In genomic region chr5:115184726-115185125, GRCm38 (mm10) we compare ENCODE assay signal across 8 mouse cellular contexts. TPM values are rescaled to one million over a fixed set of nuclear protein-coding genes. Genes with fewer than 3 reads are reported as not detected.
DNase-seq lines count a peak whose midpoint lies in the region; ATAC-seq lines count a peak whose summit lies in the region.

No protein-coding gene starts in this region.

- no peak overlapping the region for H3K9ac ChIP-seq in intestine, embryonic 16.5 days (ENCODE audit: low read depth, low read length)
- no peak overlapping the region; the same call in 1 of the 2 replicates for H3K9ac ChIP-seq in midbrain, embryonic 15.5 days

- peaks cover 18% of the 10 kb centered on the region for H3K27me3 ChIP-seq in intestine, embryonic 16.5 days (replicated peaks; ENCODE audit: control insufficient read depth, insufficient read depth, low read length)
- peaks cover 5% of the 10 kb centered on the region for H3K27me3 ChIP-seq in midbrain, embryonic 15.5 days (replicated peaks)

- ATAC-seq in intestine, embryonic 16.5 days = no peak
- peak; percentile 45; the same call in 1 of the 2 replicates for ATAC-seq in midbrain, embryonic 15.5 days (replicated peaks)

- intact Hi-C loops in left cerebral cortex, postnatal 4 days (cut with DNase I) = no loop called here

- peak overlapping the region; percentile 20; the same call in 1 of the 2 replicates for H3K4me2 ChIP-seq in intestine, embryonic 16.5 days (ENCODE audit: low read depth, low read length)
- H3K4me2 ChIP-seq in midbrain, embryonic 15.5 days = peak overlapping the region; percentile 45

- 21% methylated on average over 15 of the region's 15 CpGs for WGBS in intestine, embryonic 16.5 days
- 14% methylated on average over 15 of the region's 15 CpGs for WGBS in midbrain, embryonic 15.5 days

- peaks cover 5% of the 10 kb centered on the region; the same call in 1 of the 2 replicates for H3K9me3 ChIP-seq in intestine, embryonic 16.5 days (ENCODE audit: control insufficient read depth, low read length)
- no peaks in the 10 kb centered on the region for H3K9me3 ChIP-seq in midbrain, embryonic 15.5 days

- no peaks in the 10 kb centered on the region for H3K36me3 ChIP-seq in intestine, embryonic 16.5 days (ENCODE audit: control insufficient read depth, insufficient read depth, low read length)
- no peaks in the 10 kb centered on the region for H3K36me3 ChIP-seq in midbrain, embryonic 15.5 days (replicated peaks)

- no peak overlapping the region for H3K27ac ChIP-seq in intestine, embryonic 16.5 days (ENCODE audit: low read length)
- H3K27ac ChIP-seq in midbrain, embryonic 15.5 days = peak overlapping the region; percentile 51

- peaks cover 23% of the 10 kb centered on the region for H3K4me1 ChIP-seq in intestine, embryonic 16.5 days (ENCODE audit: control insufficient read depth, insufficient read depth, low read length)
- peaks cover 29% of the 10 kb centered on the region for H3K4me1 ChIP-seq in midbrain, embryonic 15.5 days

- H3K4me3 ChIP-seq in intestine, embryonic 16.5 days (ENCODE audit: low read length) = no peak overlapping the region
- peak overlapping the region; percentile 25 for H3K4me3 ChIP-seq in midbrain, embryonic 15.5 days

- peak; percentile 71 for DNase-seq in left cerebral cortex, postnatal 4 days
- DNase-seq in left cerebral cortex, adult 8-10 months (ENCODE audit: low spot score in 2 of 2) = no peak
- DNase-seq in cerebellum, adult 8-10 months = peak; percentile 70
- DNase-seq in heart, adult 11 months = peak; percentile 98
- DNase-seq in T-cell, adult 2 months (ENCODE audit: low spot score) = no peak
- DNase-seq in ovary, postnatal 10 days (ENCODE audit: low spot score) = no peak

RNA-seq across cellular contexts. Expression of gene Cabp1, which starts 9.5 kb away (rescaled TPM):
- 10 to 100 TPM; 67.0 to 67.2 TPM for total RNA-seq in left cerebral cortex, postnatal 4 days (2021)
- 100 to 1,000 TPM; 228 to 252 (median 243) TPM for total RNA-seq in left cerebral cortex, adult 8-10 months (2022)
- polyA plus RNA-seq in intestine, embryonic 16.5 days (2015; fragmentation: Nextera tagmentation; extraction: Ambion mirVana) = 0.80 and 1.2 TPM in 2 replicates
- polyA plus RNA-seq in midbrain, embryonic 15.5 days (2015; fragmentation: Nextera tagmentation; extraction: Ambion mirVana) = 5.2 and 6.0 TPM in 2 replicates

RNA-seq across cellular contexts. Expression of gene Mlec, which starts 26.7 kb away (rescaled TPM):
- 10 to 100 TPM; 59.5 to 79.4 TPM for total RNA-seq in left cerebral cortex, postnatal 4 days (2021)
- total RNA-seq in left cerebral cortex, adult 8-10 months (2022) = 10 to 100 TPM; 66.1 to 84.8 (median 72.3) TPM
- 68.5 and 82.4 TPM in 2 replicates for polyA plus RNA-seq in intestine, embryonic 16.5 days (2015; fragmentation: Nextera tagmentation; extraction: Ambion mirVana)
- polyA plus RNA-seq in midbrain, embryonic 15.5 days (2015; fragmentation: Nextera tagmentation; extraction: Ambion mirVana) = 28.9 and 29.8 TPM in 2 replicates

RNA-seq across cellular contexts. Expression of gene Unc119b, which starts 50.0 kb away (rescaled TPM):
- 10 to 100 TPM; 22.4 to 25.6 TPM for total RNA-seq in left cerebral cortex, postnatal 4 days (2021)
- 10 to 100 TPM; 21.2 to 26.9 (median 24.2) TPM for total RNA-seq in left cerebral cortex, adult 8-10 months (2022)
- polyA plus RNA-seq in intestine, embryonic 16.5 days (2015; fragmentation: Nextera tagmentation; extraction: Ambion mirVana) = 22.1 and 23.2 TPM in 2 replicates
- polyA plus RNA-seq in midbrain, embryonic 15.5 days (2015; fragmentation: Nextera tagmentation; extraction: Ambion mirVana) = 35.1 and 38.2 TPM in 2 replicates

RNA-seq across cellular contexts. Expression of gene Pop5, which starts 50.9 kb away (rescaled TPM):
- 10 to 100 TPM; 27.4 to 31.8 TPM for total RNA-seq in left cerebral cortex, postnatal 4 days (2021)
- total RNA-seq in left cerebral cortex, adult 8-10 months (2022) = 10 to 100 TPM; 72.0 to 91.4 (median 77.3) TPM
- polyA plus RNA-seq in intestine, embryonic 16.5 days (2015; fragmentation: Nextera tagmentation; extraction: Ambion mirVana) = 124 and 141 TPM in 2 replicates
- 93.6 and 94.4 TPM in 2 replicates for polyA plus RNA-seq in midbrain, embryonic 15.5 days (2015; fragmentation: Nextera tagmentation; extraction: Ambion mirVana)

Comparison
In these comparisons a context has a peak if more than half of its experiments do, and no peak if none do; other contexts are left out.
1. DNase-seq: peak in left cerebral cortex, postnatal 4 days (single experiment), cerebellum, adult 8-10 months (single experiment) and heart, adult 11 months (single experiment); none in left cerebral cortex, adult 8-10 months (0 of 2), T-cell, adult 2 months (single experiment) and ovary, postnatal 10 days (single experiment).